Mouse (Mus musculus) heart, adult 2 months (tissue): ENCODE data around the gene Sipa1l1.

Experiments
- CTCF ChIP-seq: fragments of 200-600 bp; IDR thresholded peaks from 2 replicates; pipeline ENCODE4 v1.8.1; 2022; ENCODE audit warnings: antibody characterized with exemption, mild to moderate bottlenecking, moderate library complexity
- EP300 ChIP-seq: fragments of 200-500 bp; IDR thresholded peaks from 2 replicates; pipeline ENCODE4 v1.6.1; 2011; ENCODE audit warnings: low read depth, low read length, control low read depth; ENCODE audit not compliant: insufficient read depth
- POLR2A ChIP-seq: fragments of 200-500 bp; IDR thresholded peaks from 2 replicates; pipeline ENCODE4 v1.6.1; 2011; ENCODE audit warnings: mild to moderate bottlenecking, low read depth, low read length, control low read depth; ENCODE audit not compliant: insufficient read depth

GRCm38 (mm10) chr12:82313091-82313490 lies 144.0 kb downstream of the Sipa1l1 start:
- TF ChIP-seq CTCF (no peak), POLR2A (no peak), EP300 (no peak)
